Mouse (Mus musculus) heart, embryonic 13.5 days (tissue): Measurements from ENCODE around the gene Rps29. TPM values are rescaled to one million over a fixed set of nuclear protein-coding genes. Genes with fewer than 3 reads are reported as not detected.

ENCODE experiments used
- ATAC-seq: fragments of 200-750 bp; cut with Nextera tagmentation; 2 replicates; pipeline ENCODE4 v1.8.0; 2017; ENCODE audit warnings: moderate TSS enrichment; ENCODE audit not compliant: insufficient number of reproducible peaks, low FRiP score, low TSS enrichment; ENCODE audit errors: extremely low read depth
- H3K27ac ChIP-seq: fragments of 300-500 bp; sonication (generic); replicated peaks from 2 replicates; pipeline ENCODE4 v1.5.1; 2015; ENCODE audit warnings: moderate library complexity, mild to moderate bottlenecking, inconsistent platforms
- H3K27me3 ChIP-seq: fragments of 300-500 bp; sonication (generic); replicated peaks from 2 replicates; pipeline ENCODE4 v1.6.1; 2015; ENCODE audit warnings: mild to moderate bottlenecking, inconsistent platforms
- H3K36me3 ChIP-seq: fragments of 300-500 bp; sonication (generic); 2 replicates; pipeline ENCODE4 v1.6.1; 2015; ENCODE audit warnings: mild to moderate bottlenecking, inconsistent platforms
- H3K4me1 ChIP-seq: fragments of 300-500 bp; sonication (generic); 2 replicates; pipeline ENCODE4 v1.6.1; 2015; ENCODE audit warnings: inconsistent platforms
- H3K4me2 ChIP-seq: fragments of 300-500 bp; sonication (generic); 2 replicates; pipeline ENCODE4 v1.6.1; 2015; ENCODE audit warnings: inconsistent platforms, mild to moderate bottlenecking, moderate library complexity
- H3K4me3 ChIP-seq: fragments of 300-500 bp; sonication (generic); 2 replicates; pipeline ENCODE4 v1.5.1; 2015; ENCODE audit warnings: moderate library complexity, mild to moderate bottlenecking, inconsistent platforms
- H3K9ac ChIP-seq: fragments of 300-500 bp; sonication (generic); 2 replicates; pipeline ENCODE4 v1.6.1; 2015; ENCODE audit warnings: inconsistent platforms, mild to moderate bottlenecking, moderate library complexity
- H3K9me3 ChIP-seq: fragments of 300-500 bp; sonication (generic); 2 replicates; pipeline ENCODE4 v1.6.1; 2016; ENCODE audit warnings: inconsistent platforms
- WGBS: fragments of 180-500 bp; shearing (Covaris S2); methylation state at CpG from one replicate; pipeline ENCODE4 v1.1.7; 2015; ENCODE audit warnings: mixed read lengths; 5-methylcytosine and 5-hydroxymethylcytosine counted together
- microRNA-seq: library from miRNA; unstranded; fragments of <30 nt; microRNA quantifications from one replicate; pipeline ENCODE4, GENCODE M21; 2016
- polyA plus RNA-seq: library from polyadenylated mRNA; unstranded; fragments of >200 nt; fragmentation: Nextera tagmentation; extraction: Ambion mirVana; gene quantifications from 2 replicates; pipeline ENCODE4 v1.2.1, GENCODE M21; 2015

Rps29 gene
- polyA plus RNA-seq, 1 experiment from 2014 or later = 1,386 TPM

DNA sequence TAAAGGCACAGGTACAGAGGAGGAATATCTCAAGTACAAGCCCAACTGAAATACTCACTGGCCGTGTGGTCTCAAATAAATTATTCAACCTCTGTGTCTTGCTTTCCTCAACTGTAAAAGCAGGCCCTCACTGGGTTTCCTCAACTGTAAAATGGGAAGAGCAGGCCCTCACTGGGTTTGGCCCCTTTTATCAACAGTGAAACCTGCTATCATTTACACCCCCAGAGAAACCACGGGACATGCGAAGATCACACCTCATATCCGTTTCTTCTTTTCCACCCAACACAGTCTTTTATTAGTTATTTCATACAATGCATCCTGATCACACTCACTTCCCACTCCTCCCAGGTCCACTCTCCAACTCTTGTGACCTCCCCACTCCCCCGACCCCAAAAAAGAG is 33.9 kb downstream of the Rps29 start:
- Histone ChIP-seq H3K9me3 (no peaks in the 10 kb centered on the region), H3K4me2 (no peak overlapping the region), H3K4me1 (no peaks in the 10 kb centered on the region), H3K27me3 (no peaks in the 10 kb centered on the region), H3K36me3 (no peaks in the 10 kb centered on the region), H3K9ac (no peak overlapping the region), H3K27ac (no peak overlapping the region), H3K4me3 (no peak overlapping the region)
- ATAC-seq = no peak
- WGBS = 81% methylated on average over 5 of the region's 5 CpGs

DNA sequence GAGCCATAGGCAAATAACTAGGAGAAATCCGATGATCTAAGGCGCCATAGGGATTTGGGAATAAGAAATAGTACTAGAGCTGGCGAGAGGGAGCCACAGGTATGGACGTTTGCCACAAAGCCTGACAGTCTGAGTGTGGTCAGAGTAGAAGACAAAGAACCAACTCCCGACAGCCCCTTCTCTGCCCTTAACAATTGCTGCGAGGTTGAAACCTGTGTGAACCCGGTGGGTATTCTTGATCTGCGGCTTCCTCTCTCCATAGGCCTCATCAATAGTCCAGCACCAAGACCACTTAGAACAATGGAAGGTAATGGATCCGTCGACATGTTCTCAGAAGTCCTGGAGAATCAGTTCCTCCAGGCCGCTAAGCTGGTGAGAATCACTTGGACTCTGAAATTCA is 36.2 kb downstream of the Rps29 start:
- no peak for ATAC-seq
- Histone ChIP-seq H3K27me3 (no peaks in the 10 kb centered on the region), H3K36me3 (no peaks in the 10 kb centered on the region), H3K4me2 (no peak overlapping the region), H3K9ac (no peak overlapping the region), H3K4me3 (no peak overlapping the region), H3K9me3 (no peaks in the 10 kb centered on the region), H3K4me1 (no peaks in the 10 kb centered on the region), H3K27ac (no peak overlapping the region)
- WGBS = 82% methylated on average over 11 of the region's 11 CpGs

GRCm38 (mm10) chr12:69119908-69120307 is 39.1 kb downstream of the Rps29 start:
- H3K4me2 ChIP-seq = no peak overlapping the region
- 83% methylated on average over 6 of the region's 6 CpGs for WGBS
- H3K4me1 ChIP-seq = no peaks in the 10 kb centered on the region
- no peaks in the 10 kb centered on the region for H3K27me3 ChIP-seq
- no peak overlapping the region for H3K9ac ChIP-seq
- no peaks in the 10 kb centered on the region for H3K36me3 ChIP-seq
- no peaks in the 10 kb centered on the region for H3K9me3 ChIP-seq
- H3K4me3 ChIP-seq = no peak overlapping the region
- ATAC-seq = no peak
- no peak overlapping the region for H3K27ac ChIP-seq

Small RNA genes within 50 kb of the gene (microRNA-seq; reads per million reads assigned to microRNA genes)
- gene Gm47287 (not detected), gene Gm47295 (1.2 reads per million)

Other genes with a start within 250 kb of the Rps29 start
- 12.8 and 18.0 TPM in 2 replicates for gene Lrr1, start 9.6 kb upstream of the Rps29 start, polyA plus RNA-seq
- 471 and 531 TPM in 2 replicates for gene Rpl36al, start 24.9 kb upstream of the Rps29 start, polyA plus RNA-seq
- gene Mgat2, start 25.0 kb upstream of the Rps29 start, polyA plus RNA-seq = 36.5 and 36.8 TPM in 2 replicates
- 19.0 and 20.5 TPM in 2 replicates for gene Gm49383, start 37.9 kb upstream of the Rps29 start, polyA plus RNA-seq
- 6.4 and 6.8 TPM in 2 replicates for gene Dnaaf2, start 39.2 kb upstream of the Rps29 start, polyA plus RNA-seq
- 14.2 and 20.8 TPM in 2 replicates for gene Gm49384, start 45.1 kb upstream of the Rps29 start, polyA plus RNA-seq
- 14.6 and 18.5 TPM in 2 replicates for gene Pole2, start 69.0 kb upstream of the Rps29 start, polyA plus RNA-seq
- 8.6 and 9.8 TPM in 2 replicates for gene Klhdc1, start 82.0 kb upstream of the Rps29 start, polyA plus RNA-seq
- gene Klhdc2, start 137.5 kb upstream of the Rps29 start, polyA plus RNA-seq = 118 and 123 TPM in 2 replicates
- gene Nemf, start 198.0 kb upstream of the Rps29 start, polyA plus RNA-seq = 56.4 and 64.7 TPM in 2 replicates
- 31.5 and 31.9 TPM in 2 replicates for gene Arf6, start 213.0 kb upstream of the Rps29 start, polyA plus RNA-seq
- gene Gm9887, start 213.3 kb upstream of the Rps29 start, polyA plus RNA-seq = 0.88 and 0.94 TPM in 2 replicates